Mouse (Mus musculus): ENCODE results near the gene Cpeb1. TPM values are rescaled to one million over a fixed set of nuclear protein-coding genes. Genes with fewer than 3 reads are reported as not detected.
"Not testable (repeated sequence)": the region's sequence is repeated elsewhere in the genome, so short reads cannot be mapped to it uniquely, and the experiment has no call there.

The Cpeb1 gene
- total RNA-seq (2015; ENCODE audit: low replicate concordance) (1.4 TPM in 1 of 2 replicates, not detected in the other), total RNA-seq (2017; ENCODE audit: low replicate concordance) (not detected in 2 replicates)

DNA sequence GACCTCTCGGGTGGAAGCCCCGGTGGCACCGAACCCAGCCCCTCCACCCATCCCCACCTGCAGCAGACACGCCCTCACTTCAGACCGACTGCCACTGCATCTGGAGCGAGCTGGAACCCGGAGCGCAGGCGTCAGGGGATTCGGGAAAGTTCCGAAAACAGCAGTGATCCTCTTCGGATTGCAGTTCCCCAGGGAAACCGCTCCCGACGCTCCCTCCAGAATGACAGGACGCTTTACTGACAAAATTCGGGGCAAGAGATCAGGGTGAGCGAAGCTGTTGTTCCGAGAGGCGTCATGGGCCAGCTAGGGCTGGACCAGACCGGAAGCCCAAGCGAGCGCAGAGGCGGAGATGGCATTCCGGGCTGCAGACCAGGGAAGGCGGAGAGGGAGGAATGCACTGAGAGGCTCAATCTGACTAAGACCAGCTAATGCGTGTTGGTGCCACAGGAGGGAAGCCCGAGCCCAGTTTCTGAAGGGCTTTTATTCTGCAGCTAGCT is at the start of gene Cpeb1:
Cpeb1 (minus strand) TSS at position 311 of the 497 bp plus-strand sequence.
- ATAC-seq (replicated peaks; ENCODE audit: low FRiP score, poor library complexity, severe bottlenecking), result no peak

DNA sequence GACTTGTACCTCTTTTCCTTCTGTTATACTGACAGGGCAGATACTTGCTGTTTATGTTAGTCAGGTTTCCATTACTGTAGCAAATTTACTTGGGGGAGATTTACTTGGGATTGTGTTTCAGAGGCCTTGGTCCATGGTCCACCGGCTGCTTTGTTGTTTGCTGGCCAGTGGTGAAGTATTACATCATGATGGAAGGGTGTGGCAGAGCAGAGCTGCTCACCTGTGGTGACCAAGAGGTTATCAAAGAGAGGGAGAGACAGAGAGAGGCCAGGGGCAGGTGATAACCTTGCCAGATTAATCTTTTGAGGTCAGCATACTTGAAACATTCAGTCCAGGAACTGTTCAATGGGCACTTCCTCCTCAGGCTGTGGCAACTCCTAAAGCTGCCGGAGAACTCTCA is 45.8 kb upstream of the Cpeb1 start:
- no peak for ATAC-seq (replicated peaks; ENCODE audit: low FRiP score, poor library complexity, severe bottlenecking)

DNA sequence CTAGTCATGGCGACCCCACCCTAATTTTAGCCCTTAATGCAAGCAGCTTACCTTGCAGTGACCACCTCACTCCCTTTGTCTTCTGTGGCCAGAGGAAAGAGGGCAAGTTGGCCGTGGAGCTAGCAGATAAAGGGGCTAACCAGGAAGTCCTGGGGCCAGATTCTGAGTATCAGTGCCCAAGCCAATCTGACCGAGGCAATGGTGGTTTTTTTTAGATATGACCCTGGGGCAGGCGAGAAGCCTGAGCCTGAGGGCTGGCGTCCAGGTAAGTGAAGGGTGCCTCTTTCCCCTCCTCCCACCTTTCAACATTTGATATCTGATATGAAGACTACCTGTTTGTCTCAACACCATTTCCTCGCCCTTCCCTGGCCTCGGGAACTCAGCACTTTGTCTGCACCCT is 42.9 kb upstream of the Cpeb1 start, which contains the start of gene BC048679:
BC048679 (minus strand) TSS at position 101 of the 400 bp plus-strand sequence.
- ATAC-seq (replicated peaks; ENCODE audit: low FRiP score, poor library complexity, severe bottlenecking), result no peak

DNA sequence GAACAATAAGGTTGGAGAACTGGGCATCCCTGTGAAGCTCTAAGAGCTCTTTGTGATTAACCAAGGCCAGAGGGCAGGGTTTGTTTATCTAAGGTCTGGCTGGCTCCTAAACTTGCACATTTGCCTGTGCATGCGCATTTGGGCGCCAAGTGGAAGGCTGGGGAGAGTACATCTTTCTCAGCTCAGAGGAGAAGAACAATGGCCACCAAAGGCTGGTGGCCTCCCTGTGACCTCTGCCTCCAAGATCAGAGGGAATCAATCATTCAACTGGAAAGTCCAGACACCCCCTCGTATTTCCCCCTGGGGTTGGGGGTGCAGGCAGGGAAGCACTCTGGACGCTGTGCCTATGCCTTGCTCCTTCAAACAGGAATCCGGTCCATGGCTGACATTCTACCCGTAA is 41.9 kb upstream of the Cpeb1 start:
- no peak for ATAC-seq (replicated peaks; ENCODE audit: low FRiP score, poor library complexity, severe bottlenecking)

DNA sequence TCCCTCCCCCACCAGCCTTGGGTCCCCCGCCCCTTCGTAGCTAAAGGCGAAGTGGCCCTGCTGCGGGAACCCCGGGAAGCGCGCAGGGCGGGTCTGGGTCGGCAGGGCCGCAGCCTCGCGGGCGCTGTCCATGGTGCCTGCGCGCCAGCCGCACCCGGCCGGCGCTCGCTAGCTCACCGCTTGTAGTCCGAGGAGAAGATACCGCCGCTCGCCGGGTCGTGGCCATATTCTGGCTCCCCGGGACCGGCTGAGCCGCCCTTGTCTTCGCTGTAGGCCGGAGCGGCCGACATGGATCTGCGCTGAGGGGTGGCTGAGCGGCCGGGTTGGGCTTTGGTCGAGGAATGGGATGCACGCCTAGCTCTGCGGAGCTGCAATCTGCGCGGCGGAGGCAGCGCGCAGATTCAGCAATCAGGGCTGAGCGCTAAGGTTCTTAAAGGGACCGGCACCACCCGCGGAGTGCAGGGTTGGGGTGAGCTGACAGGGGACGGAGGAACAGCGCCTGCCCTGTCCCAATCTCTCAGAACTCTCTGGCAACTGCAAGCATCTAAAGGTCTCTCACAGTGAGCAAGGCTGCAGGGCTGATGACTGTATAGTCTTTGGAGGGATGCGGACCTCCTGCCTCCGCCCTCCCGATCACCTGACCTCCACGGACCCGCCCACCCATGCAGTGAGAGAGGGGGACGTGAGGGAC is 38.2 kb upstream of the Cpeb1 start, which contains the start of gene Ap3b2:
Ap3b2 (minus strand) TSS at position 595 of the 691 bp plus-strand sequence.
- ATAC-seq (replicated peaks; ENCODE audit: low FRiP score, poor library complexity, severe bottlenecking), result no peak

DNA sequence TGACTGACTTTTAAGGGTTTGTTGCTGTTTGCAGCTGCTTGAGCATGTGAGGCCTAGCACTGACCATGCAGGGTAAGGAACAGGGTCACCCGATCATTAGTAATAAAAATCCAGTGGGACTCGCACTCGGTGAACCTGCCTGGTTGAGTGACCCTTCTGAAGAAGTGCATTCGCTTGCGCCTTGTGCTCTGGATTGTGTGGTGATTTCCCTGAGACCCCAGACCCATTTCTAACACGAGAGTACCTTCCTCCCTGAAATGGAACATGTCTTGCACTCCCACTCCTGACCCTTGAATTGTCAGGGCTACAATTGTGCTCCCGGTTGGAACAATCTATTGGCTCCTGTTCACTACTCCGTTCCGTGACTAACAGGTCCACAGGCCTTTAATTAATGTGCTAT is 37.4 kb upstream of the Cpeb1 start:
- no peak for ATAC-seq (replicated peaks; ENCODE audit: low FRiP score, poor library complexity, severe bottlenecking)

DNA sequence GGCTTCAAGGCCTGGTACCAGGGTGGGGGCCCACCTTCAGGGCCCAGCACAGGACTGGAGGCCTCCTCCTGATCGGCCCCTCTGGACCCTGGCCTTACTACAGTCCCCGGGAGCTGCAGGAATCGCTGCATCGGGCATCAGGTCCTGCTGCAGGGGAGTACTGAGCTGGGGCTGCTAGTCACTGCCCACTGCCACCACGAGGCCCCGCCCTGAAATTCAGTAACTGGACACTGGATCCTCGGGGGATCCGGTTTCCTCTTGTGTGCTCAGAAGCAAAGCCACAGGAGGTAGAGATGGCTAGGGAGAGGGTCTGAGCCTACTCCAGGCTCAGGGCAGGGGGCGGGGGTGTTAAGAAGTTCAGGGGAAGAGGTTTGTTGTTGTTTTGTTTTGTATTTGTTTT is 34.4 kb upstream of the Cpeb1 start:
- ATAC-seq (replicated peaks; ENCODE audit: low FRiP score, poor library complexity, severe bottlenecking), result no peak; the same call in 1 of the 2 replicates

DNA sequence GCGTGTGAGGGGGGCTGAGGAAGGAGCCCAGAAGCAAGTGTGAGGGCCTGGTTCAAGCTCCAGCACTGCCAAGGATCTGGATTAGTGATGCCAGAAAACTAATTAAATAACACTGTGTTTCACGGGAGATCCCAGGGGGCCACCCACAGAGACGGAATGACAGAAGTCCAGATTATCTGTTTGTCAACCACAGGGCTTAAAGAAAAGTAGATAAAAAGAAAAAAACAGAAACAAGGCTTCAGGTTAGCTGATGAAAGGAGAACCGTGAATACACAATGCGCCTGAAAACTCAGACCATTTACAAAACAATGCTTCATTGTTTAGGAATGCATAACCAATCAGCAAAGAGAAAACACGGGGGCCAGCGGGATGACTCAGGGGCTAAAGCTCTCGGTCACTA is 25.5 kb upstream of the Cpeb1 start:
- no peak for ATAC-seq (replicated peaks; ENCODE audit: low FRiP score, poor library complexity, severe bottlenecking)

DNA sequence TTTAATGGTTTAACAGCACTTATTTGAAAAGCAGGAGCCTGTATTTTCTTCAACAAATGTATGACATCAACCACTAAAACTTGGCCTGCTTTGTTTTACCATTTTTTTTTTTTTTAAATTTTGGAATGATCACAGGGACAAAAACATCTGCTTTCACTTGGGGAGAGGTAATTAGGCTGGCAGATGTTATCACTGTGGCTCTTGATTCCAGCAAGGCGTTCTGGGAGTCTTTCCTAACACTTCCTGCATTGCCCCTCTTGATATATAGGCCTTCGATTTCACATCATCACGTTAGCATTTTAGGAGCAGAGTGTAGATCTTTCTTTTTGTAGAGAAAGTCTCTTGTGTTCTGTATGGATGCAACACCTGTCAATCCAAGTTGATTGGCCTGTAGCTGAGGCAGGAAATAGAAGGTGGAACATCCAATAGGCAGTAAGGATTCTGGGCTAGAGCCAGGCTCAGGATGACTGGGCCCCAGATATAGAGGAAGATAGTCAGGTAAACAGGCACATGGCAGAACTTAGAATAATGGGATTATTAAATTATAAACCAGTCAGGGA is 24.3 kb upstream of the Cpeb1 start:
- no peak for ATAC-seq (replicated peaks; ENCODE audit: low FRiP score, poor library complexity, severe bottlenecking)

DNA sequence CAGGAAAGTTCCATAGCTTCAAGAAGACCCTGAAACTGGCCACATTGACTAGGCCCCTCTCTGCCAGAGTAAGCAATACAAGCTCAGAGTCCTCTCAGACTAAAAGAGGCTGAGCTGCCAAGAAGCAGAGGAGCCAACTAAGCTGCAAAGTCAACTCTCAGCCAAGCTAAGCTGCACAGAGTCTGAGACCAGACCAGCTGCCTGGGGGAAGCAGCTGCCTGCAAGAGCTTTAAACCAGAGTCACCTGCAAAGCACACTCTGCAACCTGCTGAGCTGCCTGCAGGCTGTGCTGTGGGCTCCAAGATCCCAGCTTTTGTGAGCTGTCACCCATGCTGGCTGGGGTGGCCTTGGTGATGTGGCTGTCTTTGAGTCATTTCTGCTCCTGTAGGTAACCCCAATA is 23.0 kb upstream of the Cpeb1 start:
- ATAC-seq (replicated peaks; ENCODE audit: low FRiP score, poor library complexity, severe bottlenecking), result not testable (repeated sequence)

DNA sequence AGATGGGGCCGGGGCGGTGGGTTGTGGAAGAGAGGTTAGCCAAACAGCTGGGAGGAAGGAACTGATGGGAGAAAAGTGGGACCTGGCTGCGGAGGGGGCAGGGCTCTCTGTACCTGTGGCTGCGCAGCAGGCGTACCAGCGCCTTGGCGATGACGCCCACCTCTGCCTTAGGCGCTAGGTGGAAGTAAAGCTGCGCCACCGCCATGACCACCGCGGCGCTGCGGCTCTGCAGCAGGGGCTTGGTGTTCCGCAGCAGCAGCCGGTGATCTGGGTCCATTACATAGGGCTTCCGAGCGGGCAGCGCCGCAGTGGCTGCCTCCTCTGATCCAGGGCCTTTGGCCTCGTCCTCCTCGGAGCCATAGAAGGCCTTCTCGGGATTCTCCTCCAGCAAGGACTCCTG is 21.6 kb upstream of the Cpeb1 start:
- no peak for ATAC-seq (replicated peaks; ENCODE audit: low FRiP score, poor library complexity, severe bottlenecking)

DNA sequence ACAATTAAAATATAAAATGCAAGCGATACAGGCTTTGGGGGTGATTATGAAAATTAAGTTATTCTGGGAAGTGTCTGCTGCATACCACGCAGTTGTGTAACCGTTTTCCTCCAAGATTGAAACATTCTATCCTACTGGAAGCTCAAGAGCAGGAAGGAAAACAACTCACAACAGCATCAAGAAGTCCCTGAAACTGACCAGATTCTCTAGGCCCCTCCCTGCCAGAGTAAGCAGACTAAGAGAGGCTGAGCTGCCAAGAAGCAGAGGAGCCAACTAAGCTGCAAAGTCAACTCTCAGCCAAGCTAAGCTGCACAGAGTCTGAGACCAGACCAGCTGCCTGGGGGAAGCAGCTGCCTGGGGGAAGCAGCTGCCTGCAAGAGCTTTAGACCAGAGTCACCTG is 20.0 kb upstream of the Cpeb1 start:
- no peak for ATAC-seq (replicated peaks; ENCODE audit: low FRiP score, poor library complexity, severe bottlenecking)

DNA sequence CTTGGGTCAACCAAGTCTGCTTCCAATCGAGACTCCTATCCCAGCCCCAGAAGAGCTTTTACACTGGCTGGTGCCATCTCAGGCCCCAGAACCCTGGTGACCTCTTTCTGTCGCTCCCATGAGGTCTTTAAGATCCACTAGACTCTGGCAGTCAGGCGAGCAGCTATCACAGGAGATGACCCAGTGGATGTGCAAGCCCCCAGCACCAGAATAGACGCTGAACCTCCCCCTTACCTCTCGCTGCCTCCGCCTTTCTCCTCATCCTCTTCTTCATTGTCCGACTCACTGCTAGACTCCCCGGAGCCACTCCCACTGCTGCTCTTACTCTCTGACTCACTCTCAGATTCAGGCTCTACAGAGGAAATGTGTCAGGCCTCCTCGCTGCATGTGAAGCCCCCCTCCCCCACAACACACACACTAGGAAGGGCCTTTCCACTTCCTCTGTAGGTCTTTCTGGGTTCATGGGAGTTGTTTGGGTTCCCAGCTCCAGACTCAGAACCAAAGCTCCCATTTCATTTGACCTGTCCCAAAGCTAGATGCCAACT is 9.7 kb upstream of the Cpeb1 start:
- ATAC-seq (replicated peaks; ENCODE audit: low FRiP score, poor library complexity, severe bottlenecking), result no peak

DNA sequence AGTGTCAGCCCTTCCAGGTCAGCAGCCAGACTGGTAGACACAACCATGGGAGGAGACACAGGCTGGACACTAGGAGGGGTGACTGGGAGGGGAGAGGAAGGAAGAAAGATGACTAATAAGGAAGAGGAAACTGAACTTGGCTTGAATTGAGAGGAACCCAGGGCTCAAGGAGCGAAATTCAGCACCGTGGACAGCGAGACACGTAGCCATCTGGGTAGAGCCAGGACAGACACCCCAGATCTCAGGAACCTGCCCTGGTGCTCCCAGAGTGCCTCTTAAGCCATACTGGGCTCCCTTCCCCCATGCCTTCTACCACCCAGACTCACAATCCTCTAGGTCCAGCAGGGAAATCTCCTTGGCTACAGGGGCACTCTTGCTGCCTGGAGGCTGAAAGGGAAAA is 8.9 kb upstream of the Cpeb1 start:
- no peak for ATAC-seq (replicated peaks; ENCODE audit: low FRiP score, poor library complexity, severe bottlenecking)

DNA sequence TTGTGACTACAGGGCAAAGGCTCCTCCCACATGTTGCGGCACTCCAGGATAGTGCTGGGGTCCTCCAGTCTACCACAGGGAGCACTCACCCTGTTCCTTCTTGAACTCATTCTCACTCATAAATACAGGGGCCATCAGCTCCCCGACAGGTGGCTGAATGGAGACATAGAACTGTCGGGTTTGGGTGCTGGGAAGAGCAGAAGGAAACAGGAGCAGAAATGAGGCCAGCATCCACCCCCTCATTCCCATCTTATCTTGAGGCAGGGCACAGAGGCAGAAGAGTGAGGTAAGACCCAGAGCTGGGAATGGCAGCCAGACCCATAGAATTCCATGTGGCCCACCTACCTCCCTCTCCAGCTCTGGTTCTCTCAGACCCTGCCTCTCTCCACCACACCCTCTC is 7.5 kb upstream of the Cpeb1 start:
- ATAC-seq (replicated peaks; ENCODE audit: low FRiP score, poor library complexity, severe bottlenecking), result no peak

DNA sequence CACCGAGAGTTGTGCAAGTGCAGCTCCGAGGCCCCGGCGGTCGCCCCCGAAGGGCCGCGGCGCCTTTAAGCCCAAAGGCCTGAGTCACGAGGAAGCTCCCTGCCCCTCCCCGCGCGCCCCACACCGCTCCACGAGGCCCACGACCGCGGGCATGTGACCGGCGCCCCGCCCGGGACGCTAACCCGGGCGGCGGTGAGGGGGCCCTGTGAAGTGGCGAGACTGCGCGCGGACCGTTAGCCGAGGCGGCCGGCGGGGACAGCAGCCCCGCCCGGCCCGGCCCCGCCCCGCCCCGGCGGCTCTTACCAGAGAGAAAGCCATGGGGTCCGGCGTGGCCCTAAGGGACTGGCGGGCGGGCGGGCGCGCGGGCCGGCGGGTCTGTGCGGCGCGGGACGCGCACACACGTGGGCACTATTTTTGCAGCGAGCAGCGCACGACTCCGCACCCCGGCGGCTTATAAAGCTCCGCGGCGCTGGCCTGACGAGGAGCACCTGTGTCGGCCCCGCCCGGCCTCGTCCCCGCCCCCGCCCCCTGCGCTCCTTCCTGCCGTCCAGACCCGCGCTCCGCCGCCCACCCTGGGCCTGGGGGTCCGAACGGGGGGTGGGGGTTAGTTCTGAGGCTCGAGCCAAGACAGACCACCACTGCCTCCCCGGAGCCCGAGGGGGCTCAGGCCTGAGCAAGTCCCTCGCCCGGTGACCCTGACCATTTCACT is 780 bp downstream of the Cpeb1 start:
- ATAC-seq (replicated peaks; ENCODE audit: low FRiP score, poor library complexity, severe bottlenecking), result no peak

DNA sequence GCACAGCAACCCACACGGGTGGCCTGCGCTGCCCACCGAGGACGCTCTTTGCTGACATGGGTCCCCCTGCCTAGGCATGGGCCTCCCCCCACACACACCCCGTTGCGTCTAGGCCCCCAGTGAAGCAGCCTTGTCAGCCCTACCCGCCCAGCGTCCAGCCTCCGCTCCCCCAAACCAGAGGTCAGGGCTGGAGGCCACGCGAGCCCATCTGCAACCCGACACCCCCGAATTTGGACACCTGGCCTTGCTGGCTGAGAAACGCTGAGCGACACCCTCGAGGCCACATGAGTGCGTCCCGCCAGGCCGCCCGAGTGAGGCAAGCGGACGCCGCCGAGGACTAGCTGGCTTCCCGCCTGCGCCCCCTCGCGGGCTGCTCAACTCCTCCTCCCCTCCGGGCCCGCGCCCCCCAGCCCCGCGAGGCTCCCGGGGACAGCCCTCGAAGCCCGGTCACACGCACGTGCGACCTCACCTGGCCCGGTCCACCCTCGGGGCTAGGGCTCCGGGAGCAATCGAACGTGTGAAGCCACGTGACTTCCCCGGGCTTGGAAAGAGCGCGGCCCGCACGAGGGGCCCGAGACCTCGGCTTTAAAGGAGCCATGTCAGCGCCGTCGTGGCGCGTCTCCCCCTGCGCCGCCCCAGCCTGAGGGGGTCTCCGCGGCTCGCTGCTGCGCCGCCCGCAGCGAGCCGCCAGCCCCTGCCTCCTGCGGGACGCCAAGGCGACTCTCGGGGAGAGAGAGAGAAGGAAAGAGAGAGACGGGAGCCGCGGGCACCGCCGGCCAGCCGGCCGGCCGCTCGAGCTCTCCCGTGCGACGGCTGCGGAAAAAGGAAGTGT is 1.6 kb downstream of the Cpeb1 start:
- no peak for ATAC-seq (replicated peaks; ENCODE audit: low FRiP score, poor library complexity, severe bottlenecking)

DNA sequence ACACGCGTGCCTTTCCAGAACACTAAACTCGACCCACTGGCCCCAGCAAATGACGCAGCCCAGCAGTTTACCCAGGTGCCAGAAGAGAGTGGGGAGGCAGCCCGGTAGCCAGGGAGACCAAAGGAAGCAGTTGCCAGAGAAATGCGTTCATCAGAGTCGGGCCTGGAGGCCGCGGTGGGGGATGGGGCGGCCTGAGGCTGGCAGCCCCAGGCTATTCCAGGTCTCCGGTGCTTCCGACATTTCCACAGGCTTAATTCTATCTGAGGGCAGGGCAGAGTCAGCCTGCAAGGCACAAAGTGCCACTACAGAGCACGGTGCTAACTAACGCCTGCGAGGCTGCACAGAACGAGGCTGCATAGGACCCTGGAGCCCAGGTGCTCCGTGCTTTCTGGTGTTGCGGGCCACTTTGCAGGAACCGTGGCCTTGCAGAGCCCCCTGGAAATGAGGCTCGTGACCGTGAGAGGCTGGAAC is 2.3 kb downstream of the Cpeb1 start:
- ATAC-seq (replicated peaks; ENCODE audit: low FRiP score, poor library complexity, severe bottlenecking), result no peak

DNA sequence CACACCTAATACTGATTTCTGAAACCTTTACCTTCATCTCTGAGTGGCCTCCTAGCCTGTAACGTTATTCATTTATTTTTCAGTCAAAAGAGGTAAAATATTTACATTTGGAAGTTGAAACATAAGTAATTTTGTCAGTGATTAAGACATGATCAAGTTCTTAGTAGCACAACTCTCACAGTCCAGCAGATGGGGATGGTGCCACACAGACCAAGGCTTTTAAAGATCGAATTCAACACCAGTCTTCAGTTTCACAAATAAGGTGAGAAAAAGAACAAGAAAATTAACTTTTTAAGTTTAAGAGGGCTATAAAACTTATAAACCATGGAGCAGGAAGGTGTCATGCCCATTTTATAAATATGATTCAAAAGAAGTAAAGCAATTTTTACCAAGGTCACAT is 56.3 kb downstream of the Cpeb1 start:
- ATAC-seq (replicated peaks; ENCODE audit: low FRiP score, poor library complexity, severe bottlenecking), result no peak

DNA sequence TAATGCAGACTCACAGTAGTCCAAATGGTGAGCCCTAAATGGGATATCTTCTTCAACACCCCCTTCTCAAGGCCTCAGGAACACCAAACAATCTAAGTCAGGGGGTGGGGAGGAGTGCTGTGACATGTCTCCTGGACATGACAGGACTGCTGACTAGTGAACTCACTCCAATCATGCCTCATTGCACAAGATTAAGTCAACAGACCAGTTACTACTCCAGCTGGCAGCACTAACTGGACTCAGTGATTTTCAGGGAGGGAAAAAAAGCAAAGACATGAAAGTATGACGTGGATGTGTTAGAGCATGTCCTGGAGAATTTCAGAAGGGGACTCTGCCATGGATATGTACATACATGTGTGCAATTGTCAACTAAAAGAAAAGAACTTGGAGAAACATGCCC is 75.9 kb downstream of the Cpeb1 start:
- ATAC-seq (replicated peaks; ENCODE audit: low FRiP score, poor library complexity, severe bottlenecking), result no peak
